Mouse (Mus musculus) heart, adult 2 months (tissue): Measurements from ENCODE around the gene Yif1a. TPM values are rescaled to one million over a fixed set of nuclear protein-coding genes. Genes with fewer than 3 reads are reported as not detected.
A peak's percentile ranks its signal among the peaks of the same experiment; 100 is the strongest.

Source experiments
- DNase-seq, 2 experiments: peaks; one replicate each; pipeline ENCODE4 v3.0.0; 2021
- H3K27ac ChIP-seq: fragments of 200-600 bp; 2 replicates; pipeline ENCODE4 v1.8.1; 2022
- H3K27me3 ChIP-seq: fragments of 200-500 bp; 2 replicates; pipeline ENCODE4 v1.6.1; 2012; ENCODE audit warnings: mild to moderate bottlenecking, low read length, inconsistent platforms, mixed read lengths; ENCODE audit not compliant: control insufficient read depth, insufficient read depth
- H3K36me3 ChIP-seq: fragments of 200-500 bp; 2 replicates; pipeline ENCODE4 v1.6.1; 2012; ENCODE audit warnings: low read length, inconsistent platforms; ENCODE audit not compliant: control insufficient read depth, insufficient read depth
- H3K4me1 ChIP-seq: fragments of 200-500 bp; 2 replicates; pipeline ENCODE4 v1.6.1; 2011; ENCODE audit warnings: low read length; ENCODE audit not compliant: control insufficient read depth, insufficient read depth
- H3K4me3 ChIP-seq: fragments of 200-600 bp; 2 replicates; pipeline ENCODE4 v1.8.1; 2022
- H3K79me2 ChIP-seq: fragments of 200-500 bp; replicated peaks from 2 replicates; pipeline ENCODE4 v1.6.1; 2012; ENCODE audit warnings: mild to moderate bottlenecking, inconsistent platforms, low read length, moderate library complexity, mixed read lengths; ENCODE audit not compliant: control insufficient read depth, insufficient read depth
- H3K9ac ChIP-seq: fragments of 200-500 bp; 2 replicates; pipeline ENCODE4 v1.6.1; 2012; ENCODE audit warnings: low read depth, mild to moderate bottlenecking, control low read depth, inconsistent platforms, low read length, mixed read lengths
- CTCF ChIP-seq: fragments of 200-600 bp; IDR thresholded peaks from 2 replicates; pipeline ENCODE4 v1.8.1; 2022; ENCODE audit warnings: antibody characterized with exemption, mild to moderate bottlenecking, moderate library complexity
- EP300 ChIP-seq: fragments of 200-500 bp; IDR thresholded peaks from 2 replicates; pipeline ENCODE4 v1.6.1; 2011; ENCODE audit warnings: low read depth, low read length, control low read depth; ENCODE audit not compliant: insufficient read depth
- POLR2A ChIP-seq: fragments of 200-500 bp; IDR thresholded peaks from 2 replicates; pipeline ENCODE4 v1.6.1; 2011; ENCODE audit warnings: mild to moderate bottlenecking, low read depth, low read length, control low read depth; ENCODE audit not compliant: insufficient read depth
- WGBS: fragments of 180-500 bp; shearing (Covaris S2); methylation state at CpG from one replicate; pipeline ENCODE4 v1.1.7; 2018; 5-methylcytosine and 5-hydroxymethylcytosine counted together
- intact Hi-C: fragments of 180-260 bp; cut with DNase I; formaldehyde crosslinking; loops from one replicate; pipeline ENCODE4 v1.15.1; 2025
- long read RNA-seq: library from polyadenylated mRNA; stranded (forward); transcript quantifications from one replicate; pipeline ENCODE4 v2.0.0, GENCODE M21; 2021
- polyA plus RNA-seq: library from polyadenylated mRNA; depleted of rRNA; stranded (reverse); fragments of >200 nt; gene quantifications from 2 replicates; pipeline ENCODE4 v1.2.3, GENCODE M21; 2012; rRNA removed
- total RNA-seq, 2 experiments: library from RNA; stranded (reverse); gene quantifications; 2 replicates each; pipeline ENCODE4 v1.2.3; 2021

Gene Yif1a
- total RNA-seq = 100 to 1,000 TPM in 1 of 2 experiments, 10 to 100 TPM in 1; 90.8 to 108 TPM
- polyA plus RNA-seq = 242 and 247 TPM in 2 replicates
- long read RNA-seq, transcript Yif1a-201 (8 exons, 1,488 nt) = major isoform, 78 of 83 reads
- long read RNA-seq, partial matches to known transcripts = 2 of 83 reads
- long read RNA-seq, other reads (novel, unspliced or antisense) = 0 of 83 reads

GRCm38 (mm10) chr19:5087884-5088728 lies at the start of gene Yif1a:
TSS of gene Yif1a (plus strand) at chr19:5088538.
- Histone ChIP-seq H3K36me3 (no peaks in the 10 kb centered on the region), H3K27me3 (peaks cover 7% of the 10 kb centered on the region; the same call in 1 of the 2 replicates), H3K4me1 (peaks cover 5% of the 10 kb centered on the region), H3K4me3 (peak within 1 kb of the TSS; percentile 78), H3K9ac (peak within 1 kb of the TSS; percentile 64), H3K79me2 (no peaks in the 10 kb centered on the region), H3K27ac (peak within 1 kb of the TSS; percentile 80)
- intact Hi-C loops = loop anchor here (2.0 to 5.0 kb wide), 2 partner anchors 19 to 51 kb away; partner anchors contain the start of genes AC124502.3, B4gat1 and Rab1b
- peak; percentile 94 to 96 for DNase-seq
- under 1% methylated on average over 58 of the region's 58 CpGs for WGBS
- TF ChIP-seq CTCF (peak; percentile 60), EP300 (peak; percentile 37; the same call in 1 of the 2 replicates), POLR2A (peak; percentile 93)

GRCm38 (mm10) chr19:5038709-5039156 lies 49.6 kb upstream of the Yif1a start, which contains the start of the genes B4gat1 and AC124502.3:
TSS of gene B4gat1 (plus strand) at chr19:5038826.
TSS of gene AC124502.3 (plus strand) at chr19:5038891.
- TF ChIP-seq POLR2A = peak; percentile 63
- TF ChIP-seq EP300 = no peak
- peak; percentile 64 for TF ChIP-seq CTCF
- H3K27ac ChIP-seq = peak within 1 kb of the TSS; percentile 88
- WGBS = under 1% methylated on average over 44 of the region's 44 CpGs
- H3K4me1 ChIP-seq = peaks cover 12% of the 10 kb centered on the region
- no peaks in the 10 kb centered on the region for H3K36me3 ChIP-seq
- H3K9ac ChIP-seq = peak within 1 kb of the TSS; percentile 94
- intact Hi-C loops = loop anchor here (5.0 kb wide), 1 partner anchor 49 kb away; the partner anchor contains the start of genes Tmem151a and Yif1a
- peak within 1 kb of the TSS; percentile 79 for H3K4me3 ChIP-seq
- peak; percentile 92 for DNase-seq
- H3K27me3 ChIP-seq = no peaks in the 10 kb centered on the region
- no peaks in the 10 kb centered on the region for H3K79me2 ChIP-seq

GRCm38 (mm10) chr19:5039301-5040114 lies 48.8 kb upstream of the Yif1a start:
- Histone ChIP-seq H3K27ac (peak overlapping the region; percentile 88), H3K36me3 (no peaks in the 10 kb centered on the region), H3K4me1 (peaks cover 12% of the 10 kb centered on the region), H3K4me3 (peak overlapping the region; percentile 79), H3K79me2 (no peaks in the 10 kb centered on the region), H3K9ac (peak overlapping the region; percentile 94), H3K27me3 (no peaks in the 10 kb centered on the region)
- WGBS = 13% methylated on average over 41 of the region's 41 CpGs
- no peak for DNase-seq
- no peak for TF ChIP-seq EP300
- intact Hi-C loops = loop anchor here (5.0 kb wide), 1 partner anchor 48 kb away; the partner anchor contains the start of genes Tmem151a and Yif1a

- TF ChIP-seq POLR2A = peak; percentile 84
- peak; percentile 82 for TF ChIP-seq EP300
- TF ChIP-seq CTCF = peak; percentile 12; the same call in 1 of the 2 replicates
- H3K27me3 ChIP-seq = no peaks in the 10 kb centered on the region
- DNase-seq = peak; percentile 91 to 93
- H3K36me3 ChIP-seq = no peaks in the 10 kb centered on the region
- peak within 1 kb of the TSS; percentile 76 for H3K27ac ChIP-seq
- no peaks in the 10 kb centered on the region for H3K79me2 ChIP-seq
- H3K4me1 ChIP-seq = peaks cover 12% of the 10 kb centered on the region
- intact Hi-C loops = no loop called here
- peak within 1 kb of the TSS; percentile 73 for H3K9ac ChIP-seq
- peak within 1 kb of the TSS; percentile 65 for H3K4me3 ChIP-seq
- 3% methylated on average over 40 of the region's 40 CpGs for WGBS
Observed at GRCm38 (mm10) chr19:5040862-5041523, 47.3 kb upstream of the Yif1a start, which contains the start of gene Brms1. TSS of gene Brms1 (plus strand) at chr19:5041354.

- Histone ChIP-seq H3K27ac (peak overlapping the region; percentile 76), H3K4me3 (peak overlapping the region; percentile 65), H3K27me3 (no peaks in the 10 kb centered on the region), H3K9ac (peak overlapping the region; percentile 73), H3K79me2 (no peaks in the 10 kb centered on the region), H3K4me1 (peaks cover 12% of the 10 kb centered on the region), H3K36me3 (no peaks in the 10 kb centered on the region)
- intact Hi-C loops = no loop called here
- DNase-seq = no peak
- 2% methylated on average over 16 of the region's 16 CpGs for WGBS
- TF ChIP-seq EP300 (no peak), POLR2A (no peak), CTCF (no peak)
Observed at GRCm38 (mm10) chr19:5041588-5041987, 46.8 kb upstream of the Yif1a start.
